Mouse (Mus musculus): ENCODE measurements around the gene Hdac9.

GRCm38 (mm10) chr12:34806528-34806927 lies 110.4 kb downstream of the Hdac9 start:
- TF ChIP-seq FOSL1 (IDR thresholded peaks at IDR 0.05; ENCODE audit: insufficient read depth, low read length, poor library complexity, severe bottlenecking) (no peak), CTCF (IDR thresholded peaks at IDR 0.05; ENCODE audit: control insufficient read depth, insufficient read depth, insufficient read length) (no peak), MAX (IDR thresholded peaks at IDR 0.05) (no peak), USF1 (IDR thresholded peaks at IDR 0.05; ENCODE audit: low read depth) (no peak), MYOG (IDR thresholded peaks at IDR 0.05; ENCODE audit: control insufficient read depth, extremely low read depth, insufficient read length) (no peak)

All from C2C12 (cell line).